Mouse (Mus musculus) stomach, embryonic 16.5 days (tissue): ENCODE measurements around the gene Pdgfc. TPM values are rescaled to one million over a fixed set of nuclear protein-coding genes. Genes with fewer than 3 reads are reported as not detected.

Experiments used
- ATAC-seq: fragments of 200-750 bp; cut with Nextera tagmentation; 2 replicates; pipeline ENCODE4 v1.8.0; 2017; ENCODE audit warnings: moderate number of reproducible peaks, moderate TSS enrichment; ENCODE audit not compliant: insufficient read depth, low FRiP score
- H3K27ac ChIP-seq: fragments of 300-500 bp; sonication (generic); 2 replicates; pipeline ENCODE4 v1.5.1; 2014; ENCODE audit warnings: low read length
- H3K27me3 ChIP-seq: fragments of 300-500 bp; sonication (generic); 2 replicates; pipeline ENCODE4 v1.6.1; 2014; ENCODE audit warnings: low read length, control low read depth, mixed read lengths; ENCODE audit not compliant: control insufficient read depth, insufficient read depth
- H3K36me3 ChIP-seq: fragments of 300-500 bp; sonication (generic); 2 replicates; pipeline ENCODE4 v1.6.1; 2014; ENCODE audit warnings: low read length; ENCODE audit not compliant: control insufficient read depth, insufficient read depth
- H3K4me1 ChIP-seq: fragments of 300-500 bp; sonication (generic); 2 replicates; pipeline ENCODE4 v1.6.1; 2014; ENCODE audit warnings: low read length, control low read depth, mixed read lengths; ENCODE audit not compliant: control insufficient read depth, insufficient read depth
- H3K4me2 ChIP-seq: fragments of 300-500 bp; sonication (generic); 2 replicates; pipeline ENCODE4 v1.6.1; 2014; ENCODE audit warnings: low read depth, low read length, mixed read lengths
- H3K4me3 ChIP-seq: fragments of 300-500 bp; sonication (generic); replicated peaks from 2 replicates; pipeline ENCODE4 v1.5.1; 2014; ENCODE audit warnings: mild to moderate bottlenecking, low read length
- H3K9ac ChIP-seq: fragments of 300-500 bp; sonication (generic); 2 replicates; pipeline ENCODE4 v1.6.1; 2014; ENCODE audit warnings: low read length
- H3K9me3 ChIP-seq: fragments of 300-500 bp; sonication (generic); replicated peaks from 2 replicates; pipeline ENCODE4 v1.6.1; 2016; ENCODE audit warnings: low read length, control low read depth; ENCODE audit not compliant: control insufficient read depth
- WGBS: fragments of 180-500 bp; shearing (Covaris S2); extraction: QIAGEN DNeasy Blood & Tissue Kit; methylation state at CpG from one replicate; pipeline ENCODE4 v1.1.7; 2014; 5-methylcytosine and 5-hydroxymethylcytosine counted together
- polyA plus RNA-seq: library from polyadenylated mRNA; unstranded; fragments of >200 nt; fragmentation: Nextera tagmentation; extraction: Ambion mirVana; gene quantifications from 2 replicates; pipeline ENCODE4 v1.2.1, GENCODE M21; 2015

Pdgfc gene
- polyA plus RNA-seq, 1 experiment from 2014 or later, result 15.5 TPM

- H3K27me3 ChIP-seq, result no peaks in the 10 kb centered on the region
- H3K36me3 ChIP-seq, result no peaks in the 10 kb centered on the region
- no peak overlapping the region for H3K27ac ChIP-seq
- no peak overlapping the region for H3K4me2 ChIP-seq
- no peaks in the 10 kb centered on the region for H3K9me3 ChIP-seq
- ATAC-seq, result no peak
- no peak overlapping the region for H3K9ac ChIP-seq
- H3K4me3 ChIP-seq, result no peak overlapping the region
- 93% methylated on average over 1 of the region's 1 CpGs for WGBS
- no peaks in the 10 kb centered on the region for H3K4me1 ChIP-seq
Measured at GRCm38 (mm10) chr3:81262801-81263200, 226.6 kb downstream of the Pdgfc start.

Other genes with a start within 250 kb of the Pdgfc start
- 2.8 and 3.1 TPM in 2 replicates for gene Gria2, start 233.6 kb upstream of the Pdgfc start, polyA plus RNA-seq
- gene Glrb, start 122.8 kb upstream of the Pdgfc start, polyA plus RNA-seq, result 2.6 and 3.1 TPM in 2 replicates